Mouse (Mus musculus): Measurements from ENCODE around the gene Cmtm5.
"Not testable (repeated sequence)": the region's sequence is repeated elsewhere in the genome, so short reads cannot be mapped to it uniquely, and the experiment has no call there.

Gene Cmtm5

DNA sequence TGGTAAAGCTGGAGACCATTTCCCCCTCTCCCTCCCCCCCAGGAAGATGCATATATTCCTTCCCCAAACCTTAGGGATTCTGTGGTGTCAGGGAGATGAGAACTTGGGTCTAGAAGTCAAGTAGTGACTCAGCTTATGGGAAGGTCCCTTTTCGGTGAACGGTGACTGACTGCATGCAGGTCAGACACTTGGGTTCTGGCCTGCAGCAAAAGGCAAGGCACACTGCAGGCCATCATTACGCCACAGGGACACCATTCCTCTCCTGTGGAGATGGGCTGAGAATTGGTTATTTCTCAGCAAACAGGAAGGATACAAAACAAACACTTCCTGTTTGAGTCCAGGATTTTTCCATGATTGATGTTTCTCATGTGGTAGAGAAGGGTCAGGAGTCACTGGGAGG, 23.1 kb downstream of the Cmtm5 start:
- no peak for DNase-seq (ENCODE audit: extremely low read depth, low read depth)

GRCm38 (mm10) chr14:54959853-54960613, 24.0 kb downstream of the Cmtm5 start:
- DNase-seq (ENCODE audit: extremely low read depth, low read depth) = not testable (repeated sequence)

DNA sequence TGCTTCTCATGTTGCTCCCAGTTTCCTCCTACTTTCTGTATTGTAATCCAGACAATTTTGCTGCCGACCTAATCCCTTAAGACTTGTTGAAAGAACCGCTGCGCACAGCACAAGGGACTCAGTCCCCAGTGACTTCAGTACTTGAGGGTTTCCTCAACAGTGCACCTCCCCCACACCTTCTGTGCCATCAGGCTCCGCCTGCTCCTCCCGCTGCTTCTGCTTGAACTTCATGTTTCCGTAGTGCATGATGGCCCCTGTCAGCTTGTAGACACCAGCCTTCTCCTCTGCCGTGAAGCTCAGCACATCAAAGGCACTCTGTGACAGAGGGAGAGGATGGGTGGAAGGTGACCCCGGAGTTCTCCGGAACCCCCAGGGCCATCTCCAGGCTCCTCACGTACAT, 24.7 kb downstream of the Cmtm5 start:
- no peak for DNase-seq (ENCODE audit: extremely low read depth, low read depth)

DNA sequence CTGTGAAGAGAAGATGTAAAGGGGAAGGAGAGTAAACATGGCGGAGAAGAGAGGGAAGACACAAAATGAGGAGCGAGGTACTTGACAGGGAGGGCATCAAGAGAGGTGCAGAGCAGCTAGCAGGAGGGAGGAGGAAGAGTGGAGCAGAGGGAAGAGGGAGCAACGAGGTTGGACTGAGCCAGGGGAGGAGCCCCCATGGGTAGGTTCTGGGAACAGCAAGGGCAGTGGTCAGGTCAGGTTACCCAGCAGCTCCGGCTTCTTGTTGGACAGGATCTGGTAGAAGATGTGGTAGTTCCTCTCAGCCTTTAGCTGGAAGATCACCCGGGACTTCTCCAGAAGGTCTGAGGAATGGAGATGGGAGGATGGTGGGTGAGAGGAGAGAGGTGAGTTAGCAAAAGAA, 25.4 kb downstream of the Cmtm5 start:
- no peak for DNase-seq (ENCODE audit: extremely low read depth, low read depth)

DNA sequence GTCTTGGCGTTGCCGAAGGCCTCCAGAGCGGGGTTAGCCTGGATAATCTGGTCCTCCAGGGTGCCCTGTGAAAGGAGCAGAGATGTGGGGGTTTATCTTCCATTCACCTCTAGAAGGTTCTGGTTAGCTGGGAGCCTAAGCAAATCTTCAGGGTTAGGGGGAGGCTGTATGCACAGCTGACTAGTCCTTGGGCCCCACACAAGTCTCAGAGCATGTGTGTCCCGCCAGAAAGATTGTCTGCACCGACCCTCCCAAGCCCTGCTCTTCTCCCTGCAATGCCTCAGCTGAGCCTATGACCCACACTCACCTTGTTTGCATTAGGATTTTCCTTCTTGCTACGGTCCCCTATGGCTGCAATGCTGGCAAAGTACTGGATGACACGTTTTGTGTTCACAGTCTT, 26.7 kb downstream of the Cmtm5 start:
- DNase-seq (ENCODE audit: extremely low read depth, low read depth) = no peak

GRCm38 (mm10) chr14:54963727-54964126, 27.7 kb downstream of the Cmtm5 start:
- DNase-seq (ENCODE audit: extremely low read depth, low read depth) = no peak

DNA sequence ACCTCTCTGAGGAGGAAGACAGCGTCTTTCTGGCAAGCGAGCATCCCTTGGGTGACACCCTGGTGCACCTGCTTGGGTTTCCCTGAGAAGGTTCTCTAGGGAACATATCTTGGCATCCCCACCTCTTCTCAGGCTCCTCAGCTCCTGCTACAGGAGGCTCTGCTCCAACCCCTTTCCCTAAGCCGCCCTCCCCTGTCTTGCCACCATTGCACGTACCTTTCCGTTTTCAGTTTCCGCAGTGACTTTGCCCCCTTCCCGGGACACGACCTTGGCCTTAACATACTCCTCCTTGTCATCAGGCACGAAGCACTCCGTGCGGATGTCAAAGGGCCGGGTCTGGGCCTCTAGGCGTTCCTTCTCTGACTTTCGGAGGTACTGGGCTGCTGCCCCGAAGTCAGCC, 29.0 kb downstream of the Cmtm5 start:
- DNase-seq (ENCODE audit: extremely low read depth, low read depth) = no peak

GRCm38 (mm10) chr14:54965631-54966030, 29.6 kb downstream of the Cmtm5 start:
- no peak for DNase-seq (ENCODE audit: extremely low read depth, low read depth)

DNA sequence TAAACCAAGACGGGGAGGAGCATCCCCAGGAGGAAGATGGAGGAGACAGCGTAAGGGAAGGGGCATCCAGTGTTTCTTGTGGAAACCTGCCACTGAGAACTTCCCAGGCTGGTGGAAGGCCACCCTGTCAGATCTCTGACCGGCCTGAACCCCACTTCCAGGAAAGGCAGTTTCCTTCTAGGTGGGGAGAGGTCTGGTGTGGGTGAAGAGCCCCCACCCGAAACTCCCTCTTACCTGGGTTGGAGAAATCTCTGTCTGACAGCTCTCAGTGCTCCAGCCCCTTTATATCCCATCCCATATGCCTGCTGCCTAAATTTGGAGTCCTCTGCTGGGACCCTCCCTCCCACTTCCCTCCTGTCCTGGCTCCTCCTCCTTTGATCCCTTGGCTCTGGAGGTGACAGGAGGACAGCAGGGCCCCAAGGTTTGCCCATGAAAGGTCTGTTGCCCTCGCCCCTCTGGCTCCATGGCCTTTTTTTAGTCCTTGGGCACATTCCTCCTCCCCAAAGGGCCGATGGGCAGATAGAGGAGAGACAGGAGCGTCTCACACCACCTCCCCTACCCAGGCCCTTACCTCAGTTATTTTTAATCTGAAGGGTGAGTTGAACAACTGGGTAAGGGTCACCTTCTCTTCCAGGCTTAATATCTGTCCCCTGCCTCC, 30.4 kb downstream of the Cmtm5 start, which contains the start of gene Myh6:
Gene Myh6, minus strand, starts transcription at position 608 of the 658 bp plus-strand sequence.
- no peak for DNase-seq (ENCODE audit: extremely low read depth, low read depth)

DNA sequence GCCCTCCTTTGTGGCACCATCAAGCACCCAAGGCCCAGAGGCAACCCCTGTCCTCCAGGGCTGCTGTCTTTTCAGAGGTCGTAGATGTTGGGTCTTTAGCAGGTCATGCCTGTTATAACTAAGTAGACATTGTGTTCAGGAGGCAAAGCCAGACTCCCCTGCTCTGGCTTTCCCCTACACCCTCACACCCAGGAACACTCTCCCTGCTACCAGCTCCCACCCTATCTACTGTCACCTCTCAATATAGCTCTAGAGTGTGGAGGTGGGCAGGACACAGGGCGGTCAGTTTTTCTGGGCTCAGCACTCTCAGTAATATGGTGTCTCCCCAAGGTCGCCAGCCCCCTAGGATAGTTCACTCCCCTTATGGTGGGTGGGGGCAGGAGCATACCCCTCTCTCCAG, 31.8 kb downstream of the Cmtm5 start:
- no peak for DNase-seq (ENCODE audit: extremely low read depth, low read depth)

- no peak for DNase-seq (ENCODE audit: extremely low read depth, low read depth)
These were observed 32.3 kb downstream of the Cmtm5 start for GRCm38 (mm10) chr14:54968344-54968743.

GRCm38 (mm10) chr14:54972786-54973185, 36.7 kb downstream of the Cmtm5 start:
- DNase-seq (ENCODE audit: extremely low read depth, low read depth) = not testable (repeated sequence)

GRCm38 (mm10) chr14:54974068-54974791, 38.2 kb downstream of the Cmtm5 start:
- DNase-seq (ENCODE audit: extremely low read depth, low read depth) = no peak

GRCm38 (mm10) chr14:54976633-54977032, 40.6 kb downstream of the Cmtm5 start, which contains the start of gene Gm17428:
Gm17428 (plus strand) TSS chr14:54976933.
- no peak for DNase-seq (ENCODE audit: extremely low read depth, low read depth)

DNA sequence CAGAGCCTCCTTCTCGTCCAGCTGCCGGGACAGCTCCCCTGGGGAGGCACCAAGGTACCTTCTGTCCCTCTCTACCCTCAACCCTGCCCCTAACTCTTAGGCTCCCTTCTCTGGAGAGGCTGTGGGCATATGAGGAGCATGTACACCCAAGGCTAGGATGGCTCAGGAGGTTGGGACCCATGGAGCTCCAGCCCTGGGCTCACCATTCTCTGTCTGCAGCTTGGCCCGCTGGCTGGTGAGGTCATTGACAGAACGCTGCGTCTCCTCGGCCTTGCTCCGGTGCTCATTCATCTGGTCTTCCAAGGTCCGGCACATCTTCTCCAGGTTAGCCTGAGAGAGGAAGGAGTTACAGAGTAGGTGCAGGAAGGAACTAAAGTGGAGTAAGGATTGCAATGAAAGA, 42.6 kb downstream of the Cmtm5 start:
- DNase-seq (ENCODE audit: extremely low read depth, low read depth) = no peak

- DNase-seq (ENCODE audit: extremely low read depth, low read depth) = no peak
These were observed 45.9 kb downstream of the Cmtm5 start for GRCm38 (mm10) chr14:54981934-54982333.

- not testable (repeated sequence) for DNase-seq (ENCODE audit: extremely low read depth, low read depth)
These were observed 52.4 kb downstream of the Cmtm5 start for GRCm38 (mm10) chr14:54988350-54988874.

Measured in MEL-GATA-1-ER (cell line).